Comparison of ENCODE assay signal across 8 mouse cellular contexts in the genomic region with DNA sequence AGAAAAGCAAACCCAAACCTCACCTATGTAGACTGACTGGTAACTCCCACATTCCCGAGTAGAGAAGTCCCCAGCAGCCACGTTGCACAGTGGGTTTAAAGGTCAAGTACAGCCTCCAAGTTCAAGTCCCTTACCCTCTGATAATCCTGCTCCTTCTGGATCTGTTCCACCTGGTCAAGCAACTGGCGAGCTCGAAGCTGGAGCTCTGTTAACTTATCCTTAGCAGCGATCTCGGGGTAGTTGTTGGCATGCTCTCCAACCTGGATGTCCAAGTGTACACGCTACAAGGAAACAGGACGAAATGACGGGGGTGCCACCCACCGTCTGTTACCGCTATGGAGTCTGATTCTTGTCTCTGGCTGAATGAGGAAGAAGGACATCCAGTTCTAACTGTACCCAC. TPM values are rescaled to one million over a fixed set of nuclear protein-coding genes. Genes with fewer than 3 reads are reported as not detected.
DNase-seq lines count a peak whose midpoint lies in the region; ATAC-seq lines count a peak whose summit lies in the region.

No protein-coding gene starts in this region.

- H3K9me3 ChIP-seq in heart, embryonic 16.5 days (replicated peaks; ENCODE audit: control insufficient read depth, low read length): no peaks in the 10 kb centered on the region
- no peaks in the 10 kb centered on the region for H3K9me3 ChIP-seq in embryonic facial prominence, embryonic 10.5 days
- no peaks in the 10 kb centered on the region for H3K9me3 ChIP-seq in midbrain, embryonic 13.5 days

- H3K4me1 ChIP-seq in heart, embryonic 16.5 days (ENCODE audit: control insufficient read depth, insufficient read depth, low read length): peaks cover 13% of the 10 kb centered on the region
- H3K4me1 ChIP-seq in embryonic facial prominence, embryonic 10.5 days: peaks cover 22% of the 10 kb centered on the region
- H3K4me1 ChIP-seq in midbrain, embryonic 13.5 days (replicated peaks): peaks cover 33% of the 10 kb centered on the region

- peak overlapping the region; percentile 85 for H3K4me3 ChIP-seq in heart, embryonic 16.5 days (ENCODE audit: low read length)
- peak overlapping the region; percentile 71 for H3K4me3 ChIP-seq in embryonic facial prominence, embryonic 10.5 days
- peak overlapping the region; percentile 98 for H3K4me3 ChIP-seq in midbrain, embryonic 13.5 days (replicated peaks)

- H3K27ac ChIP-seq in heart, embryonic 16.5 days (ENCODE audit: low read length): no peak overlapping the region
- peak overlapping the region; percentile 88 for H3K27ac ChIP-seq in embryonic facial prominence, embryonic 10.5 days (replicated peaks)
- H3K27ac ChIP-seq in midbrain, embryonic 13.5 days: no peak overlapping the region

- H3K4me2 ChIP-seq in heart, embryonic 16.5 days (ENCODE audit: low read depth, low read length): peak overlapping the region; percentile 85
- H3K4me2 ChIP-seq in midbrain, embryonic 13.5 days (replicated peaks): peak overlapping the region; percentile 95

- no peak for DNase-seq in heart, adult 18-20 months
- DNase-seq in embryonic facial prominence, embryonic 10.5 days (ENCODE audit: low spot score): no peak
- DNase-seq in kidney, adult 18-20 months: peak; percentile 33
- no peak for DNase-seq in spleen, postnatal 4 days (ENCODE audit: low spot score in 2 of 2)
- DNase-seq in left cerebral cortex, adult 8-10 months (ENCODE audit: low spot score in 2 of 2): no peak
- DNase-seq in gastrocnemius, postnatal 25 days: no peak

- peak overlapping the region; percentile 90 for H3K9ac ChIP-seq in heart, embryonic 16.5 days (ENCODE audit: low read length)
- H3K9ac ChIP-seq in midbrain, embryonic 13.5 days (replicated peaks): peak overlapping the region; percentile 98

- H3K36me3 ChIP-seq in heart, embryonic 16.5 days (ENCODE audit: control insufficient read depth, insufficient read depth): peaks cover 11% of the 10 kb centered on the region
- peaks cover 43% of the 10 kb centered on the region for H3K36me3 ChIP-seq in embryonic facial prominence, embryonic 10.5 days (replicated peaks)
- H3K36me3 ChIP-seq in midbrain, embryonic 13.5 days: peaks cover 34% of the 10 kb centered on the region

- WGBS in heart, embryonic 16.5 days: 51% methylated on average over 11 of the region's 11 CpGs
- 73% methylated on average over 11 of the region's 11 CpGs for WGBS in embryonic facial prominence, embryonic 10.5 days
- 65% methylated on average over 11 of the region's 11 CpGs for WGBS in midbrain, embryonic 13.5 days

- no peak for ATAC-seq in heart, embryonic 16.5 days (replicated peaks; ENCODE audit: extremely low read depth, insufficient read depth, low FRiP score)
- no peak for ATAC-seq in midbrain, embryonic 13.5 days

- H3K27me3 ChIP-seq in heart, embryonic 16.5 days (ENCODE audit: control insufficient read depth, insufficient read depth, low read length): no peaks in the 10 kb centered on the region
- no peaks in the 10 kb centered on the region for H3K27me3 ChIP-seq in embryonic facial prominence, embryonic 10.5 days (replicated peaks; ENCODE audit: low read depth, poor library complexity, severe bottlenecking)
- no peaks in the 10 kb centered on the region for H3K27me3 ChIP-seq in midbrain, embryonic 13.5 days

RNA-seq across cellular contexts. Expression of gene Tmed4, which starts 1.1 kb away (rescaled TPM):
- polyA plus RNA-seq in heart, embryonic 16.5 days (2015; fragmentation: Nextera tagmentation; extraction: Ambion mirVana): 85.5 and 87.2 TPM in 2 replicates
- 100 to 1,000 TPM in 1 of 2 experiments, 10 to 100 TPM in 1; 98.8 to 112 TPM for total RNA-seq in heart, adult 18-20 months (2021)
- polyA plus RNA-seq in embryonic facial prominence, embryonic 10.5 days (2016; fragmentation: Nextera tagmentation; extraction: Ambion mirVana): 118 and 123 TPM in 2 replicates
- 156 and 159 TPM in 2 replicates for polyA plus RNA-seq in midbrain, embryonic 13.5 days (2015; fragmentation: Nextera tagmentation; extraction: Ambion mirVana)
- total RNA-seq in left cerebral cortex, adult 8-10 months (2022): 100 to 1,000 TPM in 1 of 4 experiments, 10 to 100 TPM in 3; 87.6 to 100 (median 93.7) TPM
- total RNA-seq in gastrocnemius, postnatal 25 days (2021): 10 to 100 TPM; 54.1 to 57.4 TPM

RNA-seq across cellular contexts. Expression of gene Ddx56, which starts 6.0 kb away (rescaled TPM):
- 54.1 and 57.9 TPM in 2 replicates for polyA plus RNA-seq in heart, embryonic 16.5 days (2015; fragmentation: Nextera tagmentation; extraction: Ambion mirVana)
- total RNA-seq in heart, adult 18-20 months (2021): 10 to 100 TPM; 22.1 to 25.0 TPM
- polyA plus RNA-seq in embryonic facial prominence, embryonic 10.5 days (2016; fragmentation: Nextera tagmentation; extraction: Ambion mirVana): 128 and 143 TPM in 2 replicates
- 76.7 and 79.8 TPM in 2 replicates for polyA plus RNA-seq in midbrain, embryonic 13.5 days (2015; fragmentation: Nextera tagmentation; extraction: Ambion mirVana)
- 10 to 100 TPM; 43.0 to 53.3 (median 49.9) TPM for total RNA-seq in left cerebral cortex, adult 8-10 months (2022)
- total RNA-seq in gastrocnemius, postnatal 25 days (2021): 10 to 100 TPM; 27.1 to 35.2 TPM

RNA-seq across cellular contexts. Expression of gene Ogdh, which starts 17.8 kb away (rescaled TPM):
- 316 and 340 TPM in 2 replicates for polyA plus RNA-seq in heart, embryonic 16.5 days (2015; fragmentation: Nextera tagmentation; extraction: Ambion mirVana)
- total RNA-seq in heart, adult 18-20 months (2021): 1,000 to 10,000 TPM; 1,837 to 1,914 TPM
- 108 and 114 TPM in 2 replicates for polyA plus RNA-seq in embryonic facial prominence, embryonic 10.5 days (2016; fragmentation: Nextera tagmentation; extraction: Ambion mirVana)
- 92.5 and 95.5 TPM in 2 replicates for polyA plus RNA-seq in midbrain, embryonic 13.5 days (2015; fragmentation: Nextera tagmentation; extraction: Ambion mirVana)
- total RNA-seq in left cerebral cortex, adult 8-10 months (2022): 100 to 1,000 TPM; 244 to 278 (median 257) TPM
- total RNA-seq in gastrocnemius, postnatal 25 days (2021): 100 to 1,000 TPM; 664 to 688 TPM

RNA-seq across cellular contexts. Expression of gene Npc1l1, which starts 43.7 kb away (rescaled TPM):
- polyA plus RNA-seq in heart, embryonic 16.5 days (2015; fragmentation: Nextera tagmentation; extraction: Ambion mirVana): 0.02 and 0.34 TPM in 2 replicates
- not detected for total RNA-seq in heart, adult 18-20 months (2021)
- polyA plus RNA-seq in embryonic facial prominence, embryonic 10.5 days (2016; fragmentation: Nextera tagmentation; extraction: Ambion mirVana): 0.04 TPM in 1 of 2 replicates, not detected in the other
- 0.05 TPM in 1 of 2 replicates, not detected in the other for polyA plus RNA-seq in midbrain, embryonic 13.5 days (2015; fragmentation: Nextera tagmentation; extraction: Ambion mirVana)
- total RNA-seq in left cerebral cortex, adult 8-10 months (2022): under 1 TPM; 0.65 to 0.94 (median 0.79) TPM
- under 1 TPM; 0.19 to 0.33 TPM for total RNA-seq in gastrocnemius, postnatal 25 days (2021)
